Mouse (Mus musculus) kidney, embryonic 14.5 days (tissue): ENCODE results near the gene Jarid2. TPM values are rescaled to one million over a fixed set of nuclear protein-coding genes. Genes with fewer than 3 reads are reported as not detected.

ENCODE experiments used
- ATAC-seq: fragments of 200-750 bp; cut with Nextera tagmentation; 2 replicates; pipeline ENCODE4 v1.8.0; 2017; ENCODE audit warnings: moderate number of reproducible peaks, mild to moderate bottlenecking, moderate TSS enrichment, moderate library complexity; ENCODE audit not compliant: low FRiP score, low TSS enrichment
- H3K27ac ChIP-seq: fragments of 300-500 bp; sonication (generic); 2 replicates; pipeline ENCODE4 v1.5.1; 2014; ENCODE audit warnings: low read depth, mild to moderate bottlenecking, low read length, moderate library complexity, mixed read lengths
- H3K27me3 ChIP-seq: fragments of 300-500 bp; sonication (generic); 2 replicates; pipeline ENCODE4 v1.6.1; 2014; ENCODE audit warnings: mild to moderate bottlenecking, low read length; ENCODE audit not compliant: control insufficient read depth, insufficient read depth
- H3K36me3 ChIP-seq: fragments of 300-500 bp; sonication (generic); 2 replicates; pipeline ENCODE4 v1.6.1; 2014; ENCODE audit warnings: low read length, mixed read lengths; ENCODE audit not compliant: control insufficient read depth, insufficient read depth
- H3K4me1 ChIP-seq: fragments of 300-500 bp; sonication (generic); 2 replicates; pipeline ENCODE4 v1.6.1; 2014; ENCODE audit warnings: low read length, mixed read lengths; ENCODE audit not compliant: control insufficient read depth, insufficient read depth
- H3K4me2 ChIP-seq: fragments of 300-500 bp; sonication (generic); replicated peaks from 2 replicates; pipeline ENCODE4 v1.6.1; 2014; ENCODE audit warnings: low read depth, mild to moderate bottlenecking, low read length
- H3K4me3 ChIP-seq: fragments of 300-500 bp; sonication (generic); 2 replicates; pipeline ENCODE4 v1.5.1; 2014; ENCODE audit warnings: mild to moderate bottlenecking, low read length
- H3K9ac ChIP-seq: fragments of 300-500 bp; sonication (generic); 2 replicates; pipeline ENCODE4 v1.6.1; 2014; ENCODE audit warnings: low read depth, mild to moderate bottlenecking, low read length, moderate library complexity
- H3K9me3 ChIP-seq: fragments of 300-500 bp; sonication (generic); 2 replicates; pipeline ENCODE4 v1.6.1; 2016; ENCODE audit warnings: low read length; ENCODE audit not compliant: control insufficient read depth
- WGBS: fragments of 180-500 bp; shearing (Covaris S2); extraction: QIAGEN DNeasy Blood & Tissue Kit; methylation state at CpG from one replicate; pipeline ENCODE4 v1.1.7; 2014; 5-methylcytosine and 5-hydroxymethylcytosine counted together
- polyA plus RNA-seq: library from polyadenylated mRNA; unstranded; fragments of >200 nt; fragmentation: Nextera tagmentation; extraction: Ambion mirVana; gene quantifications from 2 replicates; pipeline ENCODE4 v1.2.1, GENCODE M21; 2014

Gene Jarid2
- polyA plus RNA-seq, 1 experiment from 2014 or later, result 28.1 TPM

- no peak overlapping the region for H3K4me2 ChIP-seq
- H3K27me3 ChIP-seq, result no peaks in the 10 kb centered on the region
- H3K36me3 ChIP-seq, result peaks cover 7% of the 10 kb centered on the region; the same call in 1 of the 2 replicates
- no peak overlapping the region for H3K27ac ChIP-seq
- no peak overlapping the region for H3K9ac ChIP-seq
- no peak overlapping the region for H3K4me3 ChIP-seq
- 0 out of 2 replicates have a peak, but pooled peaks cover 4% of the 10 kb centered on the region for H3K4me1 ChIP-seq
- no peak for ATAC-seq
- H3K9me3 ChIP-seq, result no peaks in the 10 kb centered on the region
- WGBS, result 91% methylated on average over 2 of the region's 2 CpGs
These were observed 214.3 kb downstream of the Jarid2 start for GRCm38 (mm10) chr13:44943618-44944017.

GRCm38 (mm10) chr13:44946880-44947635, 217.8 kb downstream of the Jarid2 start:
- H3K4me2 ChIP-seq, result peak overlapping the region; percentile 11; the same call in 1 of the 2 replicates
- ATAC-seq, result no peak
- H3K9me3 ChIP-seq, result no peaks in the 10 kb centered on the region
- no peaks in the 10 kb centered on the region for H3K27me3 ChIP-seq
- H3K9ac ChIP-seq, result no peak overlapping the region
- no peaks in the 10 kb centered on the region for H3K4me1 ChIP-seq
- WGBS, result 48% methylated on average over 8 of the region's 8 CpGs
- peaks cover 7% of the 10 kb centered on the region; the same call in 1 of the 2 replicates for H3K36me3 ChIP-seq
- H3K4me3 ChIP-seq, result no peak overlapping the region
- H3K27ac ChIP-seq, result no peak overlapping the region

DNA sequence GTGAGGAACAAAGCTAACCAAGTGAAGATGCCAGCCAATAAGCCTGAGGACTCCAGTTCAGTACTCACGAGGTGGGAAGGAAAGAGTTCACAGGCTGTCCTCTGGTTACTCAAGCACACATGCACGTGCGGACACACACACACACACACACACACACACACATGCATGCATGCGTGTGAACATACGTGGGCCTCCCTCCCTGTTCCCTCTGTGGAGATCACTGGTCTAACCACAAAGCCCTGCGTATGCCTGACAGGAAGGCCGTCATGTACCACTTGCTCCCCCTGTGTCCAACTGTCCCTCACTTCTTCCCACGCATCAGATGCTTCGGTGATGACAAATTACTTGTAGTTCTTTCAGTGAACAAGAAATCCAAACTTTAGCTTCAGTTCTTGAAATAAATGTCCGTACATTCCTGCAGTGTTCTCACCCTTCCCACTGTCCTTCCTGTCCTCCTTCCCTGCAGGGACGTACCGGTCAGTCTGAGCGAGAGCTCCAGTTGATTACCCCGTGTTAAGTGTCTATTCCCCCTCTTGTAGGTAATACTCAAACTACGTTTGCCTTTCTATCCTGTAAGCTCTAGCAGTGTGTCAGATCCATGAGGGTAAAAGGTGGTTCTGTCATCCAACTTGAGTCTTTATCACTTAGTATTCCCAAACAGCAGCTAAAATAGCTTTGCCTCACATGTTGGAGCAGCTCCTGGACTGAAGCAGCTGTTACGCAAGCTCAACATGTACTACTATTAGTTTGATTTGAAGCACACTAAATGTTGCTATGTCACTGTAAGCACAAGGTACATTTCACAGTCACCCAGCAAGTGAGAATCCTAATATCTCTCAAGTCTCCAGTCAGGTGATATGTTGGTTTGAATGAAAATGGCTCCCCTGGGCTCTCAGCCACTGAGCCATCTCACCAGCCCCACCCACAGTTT, 219.3 kb downstream of the Jarid2 start:
- Histone ChIP-seq H3K36me3 (peaks cover 7% of the 10 kb centered on the region; the same call in 1 of the 2 replicates), H3K4me2 (no peak overlapping the region), H3K9ac (no peak overlapping the region), H3K9me3 (no peaks in the 10 kb centered on the region), H3K27me3 (no peaks in the 10 kb centered on the region), H3K27ac (no peak overlapping the region), H3K4me1 (no peaks in the 10 kb centered on the region), H3K4me3 (no peak overlapping the region)
- no peak for ATAC-seq
- 84% methylated on average over 16 of the region's 16 CpGs for WGBS

DNA sequence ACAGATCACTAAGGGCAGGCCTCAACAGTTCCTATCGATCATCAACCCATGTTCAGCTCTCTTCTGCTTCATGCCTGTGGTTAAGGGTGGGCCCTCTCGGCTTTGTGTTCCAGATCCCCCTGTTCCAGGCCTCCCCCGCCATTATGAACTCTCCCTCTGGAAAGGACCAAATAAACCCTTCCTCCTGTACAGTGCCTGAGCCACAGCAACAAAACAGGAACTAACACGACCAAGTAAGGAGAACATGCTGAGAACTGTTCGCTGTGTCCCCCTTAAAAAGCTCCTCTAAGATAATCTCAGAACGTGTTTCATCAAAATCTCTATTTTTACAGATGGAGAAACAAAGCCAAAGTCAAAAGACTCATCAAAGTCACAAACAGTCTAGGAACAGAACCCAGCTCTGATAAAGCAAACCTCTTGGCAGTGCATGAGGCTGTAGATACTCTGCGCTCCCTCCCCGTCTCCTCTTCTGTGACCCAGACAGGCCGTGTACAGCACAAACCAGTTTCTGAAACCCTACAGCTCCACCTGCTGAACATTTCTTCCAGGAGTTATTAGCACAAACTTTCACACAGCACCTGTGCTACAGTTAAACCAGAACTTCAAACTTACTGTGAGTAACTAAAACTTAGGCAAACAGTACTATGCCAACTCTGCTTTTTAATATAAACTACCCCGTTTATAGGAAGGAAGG, 223.3 kb downstream of the Jarid2 start:
- Histone ChIP-seq H3K4me1 (no peaks in the 10 kb centered on the region), H3K36me3 (no peaks in the 10 kb centered on the region; the same call in 1 of the 2 replicates), H3K4me3 (no peak overlapping the region), H3K9me3 (no peaks in the 10 kb centered on the region), H3K27me3 (no peaks in the 10 kb centered on the region), H3K4me2 (no peak overlapping the region), H3K9ac (no peak overlapping the region), H3K27ac (no peak overlapping the region)
- 75% methylated on average over 10 of the region's 10 CpGs for WGBS
- ATAC-seq, result no peak

DNA sequence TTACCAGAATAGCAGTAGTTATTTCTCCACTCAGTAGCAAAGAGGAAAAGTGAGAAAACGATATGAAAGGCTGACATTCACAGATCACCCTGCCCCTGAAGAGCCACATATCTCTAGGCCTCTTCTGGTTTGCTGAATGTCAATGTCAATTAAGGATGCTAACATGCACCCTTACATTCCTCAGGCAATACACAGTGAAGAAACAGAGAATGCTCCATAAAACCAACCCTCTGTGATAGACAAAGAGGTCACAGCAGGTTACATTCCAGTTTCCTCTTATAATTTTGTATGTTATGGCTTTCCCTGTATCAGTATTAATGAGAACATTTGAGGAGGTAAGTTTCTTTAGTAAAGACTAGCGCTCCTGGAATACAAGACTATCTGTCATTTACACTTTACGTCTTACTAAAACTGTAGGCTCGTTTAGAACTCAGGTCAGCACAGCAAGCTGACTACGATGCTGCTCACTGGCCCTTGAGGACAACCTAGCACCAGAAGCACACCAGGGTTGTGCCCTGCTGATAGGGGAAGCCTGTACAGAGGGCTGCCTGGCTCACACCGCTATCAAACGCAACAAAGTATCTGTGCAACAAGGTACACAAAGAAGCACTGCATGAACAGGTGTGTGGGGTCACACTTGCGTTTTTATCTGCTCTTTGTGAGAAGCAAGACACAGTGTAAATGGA, 224.4 kb downstream of the Jarid2 start:
- no peak overlapping the region for H3K4me2 ChIP-seq
- no peaks in the 10 kb centered on the region for H3K27me3 ChIP-seq
- no peak overlapping the region for H3K4me3 ChIP-seq
- 87% methylated on average over 8 of the region's 8 CpGs for WGBS
- H3K9ac ChIP-seq, result no peak overlapping the region
- H3K9me3 ChIP-seq, result no peaks in the 10 kb centered on the region
- no peak for ATAC-seq
- H3K27ac ChIP-seq, result no peak overlapping the region
- no peaks in the 10 kb centered on the region; the same call in 1 of the 2 replicates for H3K36me3 ChIP-seq
- no peaks in the 10 kb centered on the region for H3K4me1 ChIP-seq

- no peak overlapping the region for H3K4me2 ChIP-seq
These were observed 224.9 kb downstream of the Jarid2 start for GRCm38 (mm10) chr13:44954232-44954568.

DNA sequence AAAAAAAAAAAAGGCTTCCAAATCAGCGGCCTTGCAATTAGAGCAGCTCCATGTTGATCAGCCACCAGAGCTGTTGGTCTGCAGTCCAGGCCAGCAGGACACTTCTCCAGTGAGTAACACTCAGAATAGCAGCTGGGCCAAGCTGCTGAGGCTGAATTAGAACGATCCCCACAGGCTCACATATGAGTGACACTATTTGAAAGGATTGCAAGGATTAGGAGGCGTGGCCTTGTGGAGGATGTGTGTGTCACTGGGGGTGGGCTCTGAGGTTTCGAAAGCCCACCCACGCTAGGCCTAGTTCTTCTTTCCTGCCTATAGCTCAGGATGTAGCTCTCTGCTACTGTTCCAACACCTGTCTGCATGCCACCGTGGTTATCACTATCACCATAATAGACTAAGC, 226.5 kb downstream of the Jarid2 start:
- Histone ChIP-seq H3K27ac (no peak overlapping the region), H3K27me3 (no peaks in the 10 kb centered on the region), H3K4me3 (no peak overlapping the region), H3K4me2 (no peak overlapping the region), H3K9me3 (no peaks in the 10 kb centered on the region), H3K9ac (no peak overlapping the region), H3K4me1 (no peaks in the 10 kb centered on the region), H3K36me3 (no peaks in the 10 kb centered on the region; the same call in 1 of the 2 replicates)
- no peak for ATAC-seq
- WGBS, result 97% methylated on average over 6 of the region's 6 CpGs

More at GRCm38 (mm10) chr13:44954232-44954568, 224.9 kb downstream of the Jarid2 start:
- no peaks in the 10 kb centered on the region; the same call in 1 of the 2 replicates for H3K36me3 ChIP-seq
- WGBS, result 97% methylated on average over 1 of the region's 1 CpGs
- no peak for ATAC-seq
- H3K9me3 ChIP-seq, result no peaks in the 10 kb centered on the region
- H3K27me3 ChIP-seq, result no peaks in the 10 kb centered on the region
- H3K27ac ChIP-seq, result no peak overlapping the region
- H3K4me1 ChIP-seq, result no peaks in the 10 kb centered on the region
- H3K4me3 ChIP-seq, result no peak overlapping the region
- no peak overlapping the region for H3K9ac ChIP-seq

GRCm38 (mm10) chr13:44957049-44957448, 227.8 kb downstream of the Jarid2 start:
- no peaks in the 10 kb centered on the region for H3K27me3 ChIP-seq
- no peak overlapping the region for H3K4me3 ChIP-seq
- no peak for ATAC-seq
- WGBS, result 89% methylated on average over 8 of the region's 8 CpGs
- H3K9me3 ChIP-seq, result no peaks in the 10 kb centered on the region
- no peak overlapping the region for H3K4me2 ChIP-seq
- no peaks in the 10 kb centered on the region; the same call in 1 of the 2 replicates for H3K36me3 ChIP-seq
- H3K27ac ChIP-seq, result no peak overlapping the region
- no peak overlapping the region for H3K9ac ChIP-seq
- H3K4me1 ChIP-seq, result no peaks in the 10 kb centered on the region
